Mouse (Mus musculus): Measurements from ENCODE around the gene Slitrk6.

DNA sequence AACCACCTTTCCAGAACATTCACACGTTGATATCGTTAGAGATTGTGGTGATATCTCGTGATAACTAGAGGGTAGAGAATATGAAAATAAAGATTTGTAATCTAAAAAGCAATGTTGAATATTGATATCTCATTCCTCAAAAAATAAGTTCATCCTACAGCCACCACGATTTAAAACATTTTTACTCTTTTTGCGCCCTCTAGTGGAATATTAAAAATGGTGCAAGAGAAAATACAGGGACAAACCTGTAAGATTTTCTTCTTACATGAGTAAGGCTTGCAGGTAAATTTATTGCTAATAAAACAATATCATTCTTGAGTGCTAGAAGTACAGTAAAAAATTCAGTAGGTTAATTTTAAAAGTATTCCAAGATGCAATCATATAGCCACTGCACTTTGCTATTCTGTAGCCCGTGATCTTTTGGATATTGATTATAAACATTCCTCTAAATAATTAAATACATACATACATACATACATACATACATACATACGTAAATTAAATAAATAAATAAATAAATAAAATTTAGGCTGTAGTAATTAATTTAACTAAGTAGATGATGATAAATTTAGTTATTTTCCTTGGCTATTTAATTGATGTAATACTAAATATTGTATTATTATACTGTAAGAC, 7.8 kb upstream of the Slitrk6 start:
- TF ChIP-seq CTCF (IDR thresholded peaks at IDR 0.05; ENCODE audit: extremely low read depth, insufficient read depth, insufficient read length, insufficient replicate concordance): no peak
- TF ChIP-seq POLR2A (IDR thresholded peaks at IDR 0.05; ENCODE audit: low read depth, low read length): no peak

Data from spleen, adult 2 months (tissue).